Mouse (Mus musculus) bone marrow macrophage, adult 2 months (primary cell): ENCODE measurements around the gene Mmp7.

Experiments
- CTCF ChIP-seq: IDR thresholded peaks from 2 replicates; pipeline ENCODE4 v1.5.1; 2012; ENCODE audit warnings: low read depth, mild to moderate bottlenecking, low read length, moderate library complexity
- POLR2A ChIP-seq: IDR thresholded peaks from 2 replicates; pipeline ENCODE4 v1.6.1; 2012; ENCODE audit warnings: mild to moderate bottlenecking, low read depth, low read length, borderline replicate concordance

DNA sequence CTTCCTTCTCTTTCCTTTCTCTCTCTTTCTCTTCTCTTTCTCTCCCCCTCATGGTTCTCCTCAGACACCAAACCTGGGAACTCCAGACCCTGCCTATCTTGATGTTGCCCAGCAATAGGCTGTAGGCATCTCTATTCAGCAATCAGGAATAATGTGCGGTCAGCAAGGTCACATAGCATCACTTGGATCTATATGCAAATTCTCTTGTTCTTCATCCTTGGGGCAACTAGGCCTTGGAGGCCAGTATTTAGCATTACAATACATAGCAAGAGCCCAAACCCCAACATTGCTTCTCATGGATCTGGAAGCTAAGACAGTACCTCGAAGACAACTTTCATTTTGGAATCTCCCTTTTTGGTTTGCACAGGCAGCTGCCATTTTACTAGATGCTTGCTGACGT lies 44.0 kb upstream of the Mmp7 start:
- TF ChIP-seq CTCF: no peak
- no peak for TF ChIP-seq POLR2A
